Mouse (Mus musculus) duodenum, adult 2 months (tissue): ENCODE results near the gene Gm10306. TPM values are rescaled to one million over a fixed set of nuclear protein-coding genes. Genes with fewer than 3 reads are reported as not detected.

Source experiments
- polyA plus RNA-seq: library from polyadenylated mRNA; depleted of rRNA; stranded (reverse); fragments of >200 nt; gene quantifications from 2 replicates; pipeline ENCODE4 v1.2.3, GENCODE M21; 2012; ENCODE audit warnings: low replicate concordance; rRNA removed

Gm10306 gene
- polyA plus RNA-seq, result not detected in 2 replicates

GRCm38 (mm10) chr4:94556265-94557054 is at the start of gene Gm10306, which contains the start of gene Caap1:
TSS of gene Gm10306 (plus strand) at chr4:94556546.
TSS of gene Caap1 (minus strand) at chr4:94556796.

GRCm38 (mm10) chr4:94603031-94603629 is 46.8 kb downstream of the Gm10306 start, which contains the start of gene Plaa:
TSS of gene Plaa (minus strand) at chr4:94603244.

Other genes with a start within 250 kb of the Gm10306 start
- gene Caap1, start 250 bp downstream of the Gm10306 start, polyA plus RNA-seq, result 1.2 and 5.7 TPM in 2 replicates
- gene Plaa, start 46.7 kb downstream of the Gm10306 start, polyA plus RNA-seq, result 42.6 and 54.4 TPM in 2 replicates
- 0.23 TPM in 1 of 2 replicates, not detected in the other for gene Ift74, start 57.9 kb downstream of the Gm10306 start, polyA plus RNA-seq
- gene Lrrc19, start 93.6 kb downstream of the Gm10306 start, polyA plus RNA-seq, result 1.9 and 2.1 TPM in 2 replicates
- 0.75 and 0.76 TPM in 2 replicates for gene Tek, start 182.7 kb downstream of the Gm10306 start, polyA plus RNA-seq